Mouse (Mus musculus) neutrophil, adult 5-6 weeks (primary cell): Measurements from ENCODE around the gene Map3k3. TPM values are rescaled to one million over a fixed set of nuclear protein-coding genes. Genes with fewer than 3 reads are reported as not detected.

Source experiments
- ATAC-seq: fragments of 151-379, 151-347 bp; 2 replicates; pipeline ENCODE4 v1.8.0; 2017; ENCODE audit warnings: mild to moderate bottlenecking, moderate TSS enrichment; ENCODE audit not compliant: insufficient number of reproducible peaks, poor library complexity, low FRiP score, severe bottlenecking; ENCODE audit errors: extremely low read depth
- total RNA-seq: library from RNA; stranded (forward); fragments of 200-1000 nt; gene quantifications from 2 replicates; pipeline ENCODE4 v1.2.3, GENCODE M21; 2017

Gene Map3k3
- total RNA-seq: 223 and 224 TPM in 2 replicates

DNA sequence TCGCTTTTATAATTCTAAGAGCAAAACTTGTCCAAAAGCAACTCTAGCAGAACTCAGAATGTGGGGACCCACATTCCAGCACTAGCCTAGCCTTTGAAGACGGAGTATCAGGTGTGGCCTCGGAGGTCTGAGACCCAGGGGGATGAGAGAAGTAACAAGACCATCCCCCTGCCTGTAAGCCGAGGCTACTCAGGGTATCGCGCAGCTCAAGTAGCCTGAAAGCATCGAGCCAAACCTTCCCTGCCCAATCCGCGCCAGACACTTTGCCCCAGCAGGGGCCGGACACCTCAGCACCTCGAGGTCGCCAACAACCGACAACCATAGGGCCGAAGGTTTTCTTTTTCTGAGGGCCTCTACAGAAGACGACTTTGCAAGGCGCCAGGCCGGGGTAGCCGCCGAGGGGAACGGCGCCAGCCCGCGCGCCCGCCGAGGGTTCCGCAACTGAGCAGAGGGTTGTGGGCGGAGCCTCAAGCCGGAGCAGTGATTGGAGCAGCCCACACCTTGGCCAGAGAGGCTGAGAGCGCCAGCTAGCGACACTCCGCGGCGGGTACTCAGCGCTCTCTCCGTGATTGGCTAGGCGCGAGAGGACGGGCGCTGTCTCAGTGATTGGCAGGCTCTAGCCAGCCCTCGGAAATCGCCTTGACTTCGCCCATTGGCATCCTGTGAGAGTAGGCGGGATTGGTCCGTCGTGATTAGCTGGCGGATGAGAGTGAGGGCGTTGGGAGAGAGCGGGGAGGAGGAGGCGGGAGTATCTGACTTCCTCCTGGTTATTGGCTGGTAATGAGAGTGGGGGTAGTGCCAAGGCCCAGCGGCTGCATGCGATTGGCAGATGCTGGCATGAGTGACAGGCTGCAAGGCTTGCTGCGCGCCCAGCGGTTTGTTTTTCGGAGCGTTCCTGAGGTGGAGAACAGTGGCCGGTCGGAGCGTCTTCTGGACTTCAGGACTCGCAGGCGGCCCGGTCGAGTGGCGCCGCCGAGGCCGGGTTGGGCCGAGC, at the start of gene Map3k3:
Map3k3 (plus strand) TSS at position 906 of the 994 bp plus-strand sequence.
- peak; percentile 96 for ATAC-seq

DNA sequence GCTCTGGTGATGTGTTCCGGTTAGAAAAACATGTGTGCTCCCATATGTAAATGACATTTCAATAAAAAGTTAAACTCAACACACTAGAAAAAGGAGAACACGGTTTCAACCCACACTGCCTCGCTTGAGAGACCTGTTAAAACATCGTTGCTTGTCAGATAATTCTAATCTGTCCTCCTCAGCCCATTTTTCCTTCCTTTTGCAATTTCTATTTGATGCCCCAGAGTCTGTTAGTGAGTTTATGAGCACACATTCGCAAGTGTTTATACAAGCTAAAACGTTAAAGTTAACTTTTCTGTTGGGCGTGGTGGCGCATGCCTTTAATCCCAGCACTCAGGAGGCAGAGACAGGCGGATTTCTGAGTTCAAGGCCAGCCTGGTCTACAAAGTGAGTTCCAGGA, 49.4 kb upstream of the Map3k3 start:
- ATAC-seq: no peak

DNA sequence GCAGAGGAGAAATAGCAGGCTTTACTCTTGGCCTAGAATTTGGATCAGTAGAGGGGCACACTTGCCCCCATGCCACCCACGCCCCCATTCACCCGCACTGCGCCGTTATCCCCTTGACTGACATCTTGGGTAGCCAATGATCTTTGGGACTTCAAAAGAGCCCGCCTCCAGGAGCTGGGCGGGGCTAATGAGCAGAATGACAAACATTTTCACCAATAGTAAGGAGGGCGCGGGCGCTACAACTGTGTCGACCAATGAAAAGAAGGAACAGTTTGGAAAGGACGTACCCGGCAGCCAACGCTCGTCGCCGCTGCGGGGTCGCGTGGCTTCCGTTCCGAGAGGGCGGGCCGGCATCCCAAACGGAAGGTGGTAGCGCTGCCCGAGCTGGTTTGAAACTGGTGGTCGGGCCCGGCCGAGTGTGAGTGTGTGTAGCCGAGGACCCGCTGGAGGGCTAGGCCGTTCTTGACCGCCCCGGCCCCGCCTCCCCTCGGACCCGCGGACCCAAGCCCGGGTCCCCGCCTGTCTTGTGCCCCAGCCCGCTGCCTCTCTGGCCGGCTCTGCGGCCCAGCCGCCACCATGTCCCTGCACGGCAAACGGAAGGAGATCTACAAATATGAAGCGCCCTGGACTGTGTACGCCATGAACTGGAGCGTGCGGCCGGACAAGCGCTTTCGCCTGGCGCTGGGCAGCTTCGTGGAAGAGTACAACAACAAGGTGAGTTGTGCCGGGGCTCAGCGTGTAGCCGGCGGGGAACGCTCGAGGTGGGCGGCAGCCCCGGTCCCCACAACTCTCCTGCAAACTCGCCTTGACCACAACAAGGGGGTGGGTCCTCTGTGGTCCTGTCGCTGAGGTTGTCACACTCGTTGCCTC, 47.6 kb upstream of the Map3k3 start, which contains the start of gene Dcaf7:
Dcaf7 (plus strand) TSS at position 325 of the 870 bp plus-strand sequence.
- ATAC-seq: peak; percentile 96

DNA sequence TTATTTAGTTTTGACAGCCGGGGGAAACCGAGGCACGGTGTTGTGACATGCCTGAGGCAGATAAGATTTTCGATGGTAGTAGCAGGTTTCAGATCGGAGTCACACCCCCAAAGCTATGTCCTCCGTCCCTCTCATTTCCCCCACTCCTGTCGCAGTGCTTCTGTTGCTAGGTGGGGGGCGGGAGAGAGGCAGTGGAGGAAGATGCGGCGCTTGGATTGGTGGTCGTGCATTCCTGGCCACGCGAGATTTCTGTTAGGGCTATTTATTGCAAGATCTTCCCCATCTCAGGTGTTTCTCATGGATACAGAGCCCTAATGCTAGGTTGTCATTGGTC, 47.0 kb upstream of the Map3k3 start:
- ATAC-seq: no peak

DNA sequence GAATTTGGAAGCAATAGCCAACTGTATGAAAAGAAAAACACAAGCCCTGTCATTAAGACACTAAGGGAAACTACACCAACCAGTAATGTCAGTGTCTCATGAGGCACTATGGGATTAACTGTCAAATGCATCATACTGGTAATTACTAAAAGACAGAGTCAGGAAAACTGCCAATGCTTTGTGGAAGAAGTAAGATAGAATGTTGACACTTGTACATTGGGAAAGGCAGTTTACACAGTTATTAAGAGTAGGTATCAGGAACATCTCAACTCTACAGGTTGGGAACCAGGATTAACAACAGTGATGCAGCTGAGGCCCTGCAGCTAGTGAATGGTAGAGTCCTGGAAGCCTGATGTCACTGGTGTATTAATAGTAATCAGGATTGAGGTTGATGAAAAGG, 40.1 kb upstream of the Map3k3 start:
- no peak for ATAC-seq

DNA sequence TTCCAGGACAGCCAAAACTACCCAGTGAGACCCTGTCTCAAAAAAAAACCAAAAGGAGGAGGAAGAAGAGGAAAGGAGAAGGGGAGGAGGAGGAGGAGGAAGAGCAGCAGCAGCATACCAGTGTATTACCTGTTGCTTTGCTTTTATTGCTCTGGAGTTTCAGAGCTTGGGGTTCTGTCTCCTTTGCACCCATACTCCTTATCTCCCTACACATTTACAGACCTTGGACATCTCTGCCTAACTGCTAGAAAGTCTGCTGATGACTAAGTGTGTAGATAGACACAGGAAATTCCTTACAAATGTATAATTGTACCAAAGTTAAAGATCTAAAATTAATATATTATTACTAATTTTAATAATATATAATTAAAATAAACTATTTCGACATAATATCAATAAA, 39.2 kb upstream of the Map3k3 start:
- no peak for ATAC-seq

DNA sequence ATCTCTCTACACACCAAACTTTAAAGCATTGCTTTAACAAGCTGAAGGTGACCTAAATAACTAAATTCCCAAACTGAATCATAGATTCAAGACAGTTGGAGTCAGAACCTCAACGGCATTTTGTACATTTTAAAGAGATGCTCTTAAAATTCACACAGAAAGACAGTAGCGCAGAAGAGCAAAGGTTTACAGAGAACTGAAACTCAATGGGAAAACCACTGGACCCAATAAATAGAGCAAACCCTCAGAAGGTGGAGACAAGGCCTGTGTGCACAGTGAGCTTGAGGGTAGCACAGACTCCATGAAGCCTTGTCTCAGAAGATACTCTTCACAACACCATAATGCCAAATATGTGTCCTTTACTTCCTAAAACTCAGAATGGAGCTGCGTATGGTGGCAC, 38.6 kb upstream of the Map3k3 start:
- ATAC-seq: no peak

DNA sequence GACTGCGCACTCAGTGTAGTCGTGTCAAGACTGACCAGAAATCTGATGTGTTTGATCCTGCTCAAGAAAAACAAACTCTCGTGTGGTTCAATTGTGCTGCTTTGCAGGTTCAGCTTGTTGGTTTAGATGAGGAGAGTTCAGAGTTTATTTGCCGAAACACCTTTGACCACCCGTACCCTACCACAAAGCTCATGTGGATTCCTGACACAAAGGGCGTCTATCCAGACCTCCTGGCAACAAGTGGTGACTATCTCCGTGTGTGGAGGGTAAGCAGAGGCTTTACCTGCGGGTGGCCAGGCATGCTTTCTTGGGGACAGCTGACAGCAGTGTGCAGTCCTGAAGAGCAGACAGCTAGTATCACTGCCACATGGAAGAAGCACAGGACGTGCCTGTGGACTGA, 37.8 kb upstream of the Map3k3 start:
- ATAC-seq: no peak

DNA sequence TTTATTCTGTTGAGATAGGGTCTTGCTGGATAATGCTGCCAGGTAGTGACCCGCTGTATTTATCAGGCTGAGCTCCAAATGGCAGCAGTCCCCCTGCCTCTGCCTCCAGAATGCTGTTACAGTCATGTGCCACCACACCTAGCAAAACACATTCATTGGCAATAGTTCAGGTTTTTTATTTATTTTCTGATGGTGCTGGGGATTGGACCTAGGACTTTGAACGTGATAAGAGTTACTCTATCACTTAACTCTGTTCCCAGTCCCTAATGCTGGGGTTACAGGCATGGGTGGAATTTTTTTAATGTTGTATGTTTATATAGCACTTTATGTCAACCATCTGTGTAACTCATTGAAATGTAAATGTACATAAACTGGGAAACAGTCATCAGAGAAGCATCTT, 30.5 kb upstream of the Map3k3 start:
- ATAC-seq: no peak

DNA sequence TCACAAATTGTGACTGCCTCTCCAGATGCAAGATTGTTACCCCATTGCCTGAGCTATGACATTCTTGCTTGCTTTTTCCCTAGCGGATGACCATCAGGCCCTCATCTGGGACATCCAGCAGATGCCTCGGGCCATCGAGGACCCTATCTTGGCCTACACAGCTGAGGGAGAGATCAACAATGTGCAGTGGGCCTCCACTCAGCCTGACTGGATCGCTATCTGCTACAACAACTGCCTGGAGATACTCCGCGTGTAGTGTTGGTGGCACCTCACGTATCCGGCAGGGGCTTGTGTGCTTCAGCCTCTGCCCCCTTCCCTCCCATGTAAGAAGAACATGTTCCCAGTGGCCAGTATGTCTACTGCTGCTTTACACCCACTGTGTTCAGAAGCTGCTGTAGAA, 29.8 kb upstream of the Map3k3 start:
- ATAC-seq: no peak

DNA sequence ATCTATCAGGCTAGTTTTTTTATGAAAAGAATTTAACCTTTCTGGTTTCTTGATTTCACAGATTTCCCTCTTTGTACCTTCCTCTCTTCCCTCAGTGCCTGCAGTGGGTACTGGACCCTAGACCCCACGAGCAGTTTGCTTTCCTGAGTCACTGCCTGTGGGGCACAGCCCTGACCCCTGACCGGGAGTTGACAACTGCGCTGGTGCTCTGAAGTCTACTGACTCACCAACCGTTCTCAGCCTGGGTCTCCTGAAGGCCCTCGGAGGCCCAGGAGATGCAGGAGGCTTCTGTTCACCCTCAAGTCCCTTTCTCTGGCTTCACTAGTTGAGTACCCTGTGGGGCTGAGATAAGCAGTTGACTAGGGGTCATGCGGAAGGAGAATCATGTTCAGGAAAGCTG, 29.1 kb upstream of the Map3k3 start:
- no peak for ATAC-seq

DNA sequence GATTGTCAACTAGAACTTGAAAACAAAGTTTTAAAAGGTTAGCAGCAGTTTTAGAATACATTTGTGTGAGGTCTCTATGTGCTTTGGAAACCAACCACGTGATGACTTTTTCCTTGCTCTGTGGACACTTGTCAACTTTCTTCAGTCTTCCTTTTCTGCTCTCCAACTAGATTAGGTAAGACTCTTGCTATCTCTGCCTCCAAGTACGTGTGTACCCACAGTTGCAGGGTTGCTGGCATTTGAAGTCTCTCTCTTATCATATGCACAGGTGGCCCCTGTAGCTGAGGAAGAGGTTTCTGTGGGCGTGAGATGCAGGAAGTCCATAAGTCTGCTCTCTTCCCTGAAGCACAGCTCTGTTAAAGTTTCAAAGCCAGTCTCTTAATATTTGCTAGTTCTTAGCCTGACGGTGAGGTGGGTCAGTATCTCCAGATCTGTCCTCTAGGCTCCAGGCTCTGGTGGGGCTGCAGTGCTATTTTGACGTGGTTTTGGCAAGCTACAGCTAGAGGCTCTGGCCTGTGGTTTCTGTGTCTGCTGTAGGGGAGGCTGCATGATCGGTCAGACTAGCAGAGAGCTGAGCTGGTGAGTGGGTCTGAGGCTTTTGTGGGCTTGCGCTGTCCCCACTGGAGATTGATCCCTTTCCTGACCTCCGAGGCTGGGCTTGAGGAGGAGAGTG, 27.5 kb upstream of the Map3k3 start:
- no peak for ATAC-seq

DNA sequence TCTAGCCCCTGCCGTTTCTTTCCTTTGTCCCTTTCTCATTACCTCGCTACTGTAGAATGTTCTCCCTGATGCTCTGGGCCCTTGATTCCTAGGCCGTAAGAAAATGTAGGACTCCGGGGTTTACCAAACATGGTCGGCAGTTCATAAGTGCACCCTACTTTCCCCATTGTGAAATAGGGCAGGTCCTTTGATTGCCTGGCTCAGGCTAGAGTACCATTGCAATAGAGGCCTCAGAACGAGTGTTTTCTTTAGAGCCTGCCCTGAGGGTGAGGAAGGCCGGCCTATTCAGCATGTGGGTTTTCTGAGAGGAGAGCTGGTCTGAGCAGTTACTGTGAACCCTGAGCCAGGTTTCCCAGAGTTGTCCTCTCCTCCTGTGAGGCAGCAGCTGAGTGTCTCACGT, 26.4 kb upstream of the Map3k3 start:
- no peak for ATAC-seq

DNA sequence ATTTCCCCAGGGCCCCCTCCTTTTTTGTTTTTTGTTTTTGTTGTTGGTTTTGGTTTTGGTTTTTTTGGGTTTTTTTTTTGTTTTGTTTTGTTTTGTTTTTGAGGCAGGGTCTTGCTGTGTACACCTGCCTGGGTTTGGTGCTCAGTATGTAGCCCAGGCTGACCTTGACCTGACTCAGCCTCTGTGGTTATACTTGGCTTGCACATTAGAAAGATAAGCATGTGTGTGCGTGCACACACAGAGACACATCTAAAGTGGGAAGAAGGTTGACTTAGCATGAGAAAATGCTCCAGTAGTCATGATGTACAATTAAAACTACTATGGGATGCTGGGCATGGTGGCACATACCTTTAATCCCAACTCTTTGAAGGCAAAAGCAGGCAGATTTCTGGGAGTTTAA, 23.9 kb upstream of the Map3k3 start:
- ATAC-seq: no peak

DNA sequence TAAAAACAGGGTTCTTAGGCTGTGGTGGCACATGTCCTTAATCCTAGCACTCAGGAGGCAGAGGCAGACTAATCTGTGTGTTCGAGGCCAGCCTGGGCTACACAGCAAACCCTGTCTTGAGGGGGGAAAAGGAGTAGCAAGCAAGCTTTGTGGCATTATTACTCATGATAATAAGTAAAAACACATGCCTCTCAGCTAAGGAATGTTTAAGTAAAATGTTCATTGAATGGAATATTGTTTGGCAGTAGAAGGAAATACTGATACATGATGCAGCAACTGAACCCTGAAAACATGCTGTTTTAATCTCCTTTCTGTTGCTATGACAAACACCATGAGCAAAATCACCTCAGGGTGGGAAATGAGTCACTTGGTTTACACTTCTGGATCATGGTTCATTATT, 23.1 kb upstream of the Map3k3 start:
- ATAC-seq: no peak

DNA sequence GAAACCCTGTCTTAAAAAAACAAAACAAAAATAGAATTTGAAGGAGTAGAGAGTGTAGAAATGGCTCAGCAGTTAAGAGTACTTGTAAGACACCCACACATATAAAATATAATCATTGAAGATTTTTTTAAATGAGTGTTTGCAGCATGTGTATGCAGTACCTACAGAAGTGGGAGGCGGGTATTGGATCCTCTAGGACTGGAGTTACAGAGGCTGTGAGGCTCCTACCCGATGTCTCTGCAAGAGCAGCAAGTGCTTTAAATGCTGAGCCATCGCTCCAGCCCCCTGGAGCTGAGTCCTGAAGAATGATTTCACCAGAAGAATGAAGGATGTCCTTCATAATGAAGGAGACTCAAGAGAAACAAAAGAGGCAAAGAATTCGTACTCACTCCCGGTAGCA, 20.7 kb upstream of the Map3k3 start:
- no peak for ATAC-seq

DNA sequence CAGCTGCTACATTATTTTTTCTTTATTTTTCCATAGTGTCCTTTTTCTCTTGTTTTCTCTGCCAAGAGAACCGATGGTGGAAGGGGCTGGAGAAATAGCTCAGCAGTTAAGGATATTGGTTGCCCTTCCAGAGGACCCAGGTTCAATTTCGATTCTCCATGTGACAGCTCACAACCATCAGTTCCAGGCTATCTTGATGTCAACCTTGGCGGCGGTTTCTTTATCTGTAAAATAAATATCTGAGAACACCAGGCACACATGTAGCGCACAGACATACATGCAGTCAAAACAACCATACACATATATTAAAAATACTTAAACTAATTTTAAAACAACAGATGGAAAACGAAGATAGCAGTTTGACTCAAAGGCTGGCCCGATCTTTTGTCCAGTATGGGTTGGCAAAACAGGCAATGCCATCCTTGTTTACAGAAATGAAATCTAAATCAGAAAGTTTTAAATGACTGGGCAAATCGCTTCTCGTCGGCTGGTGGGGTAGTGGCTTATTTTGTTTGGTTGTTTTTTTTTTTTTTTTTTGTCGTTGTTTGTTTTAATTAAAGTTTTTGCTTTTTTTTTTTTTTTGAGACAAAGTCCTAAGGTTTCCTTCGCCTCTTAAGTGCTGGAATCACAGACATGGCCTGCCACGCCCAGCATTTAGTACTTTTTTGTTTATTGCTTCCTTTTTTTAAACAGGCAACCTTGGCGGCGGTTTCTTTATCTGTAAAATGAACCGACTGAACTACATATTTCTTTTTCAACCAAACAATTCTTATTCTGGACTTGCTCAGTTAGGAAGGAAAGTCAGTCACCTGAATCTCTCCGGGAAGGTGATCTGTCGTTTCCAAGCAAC, 19.1 kb upstream of the Map3k3 start:
- ATAC-seq: no peak

DNA sequence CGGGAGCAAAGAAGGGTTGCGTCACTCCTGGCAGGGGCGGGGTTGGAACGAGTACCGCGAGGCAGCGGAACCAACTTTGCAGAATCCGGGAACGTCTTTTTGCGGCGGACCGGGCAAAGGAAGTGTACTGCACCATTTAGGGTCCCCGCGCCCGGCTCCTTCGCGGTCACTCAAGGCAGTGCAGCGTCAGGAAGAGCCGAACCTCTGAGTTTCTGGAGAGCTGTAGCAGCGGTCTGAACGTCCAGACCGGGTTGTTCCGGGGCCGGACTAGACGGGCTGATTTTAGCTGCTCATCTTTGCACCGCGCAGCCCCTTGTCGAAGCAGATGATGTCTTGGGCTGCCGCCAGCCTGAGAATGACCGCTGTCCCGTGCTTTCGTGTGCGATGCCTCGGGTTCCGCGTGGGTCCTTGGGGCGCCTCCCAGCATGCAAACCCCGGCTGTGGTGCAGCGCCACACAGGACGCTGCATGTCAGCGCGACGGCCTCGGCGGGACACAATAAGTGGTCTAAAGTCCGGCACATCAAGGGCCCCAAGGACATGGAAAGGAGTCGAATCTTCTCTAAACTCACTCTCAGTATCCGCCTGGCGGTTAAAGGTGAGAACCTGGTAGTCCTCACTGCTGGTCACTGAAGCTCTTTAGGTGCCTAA, 18.4 kb upstream of the Map3k3 start, which contains the start of gene Taco1:
Taco1 (plus strand) TSS at position 139 of the 649 bp plus-strand sequence.
- ATAC-seq: peak; percentile 99
